Mouse (Mus musculus) small intestine, adult 2 months (tissue): Measurements from ENCODE around the gene Abca7.

Experiments used
- CTCF ChIP-seq: fragments of 200-500 bp; IDR thresholded peaks from 2 replicates; pipeline ENCODE4 v1.5.1; 2012; ENCODE audit warnings: low read depth, mild to moderate bottlenecking, control low read depth, inconsistent platforms, low read length, moderate library complexity, mixed read lengths; ENCODE audit not compliant: insufficient replicate concordance, insufficient read length; ENCODE audit errors: extremely low read depth
- POLR2A ChIP-seq: fragments of 200-500 bp; IDR thresholded peaks from 2 replicates; pipeline ENCODE4 v1.6.1; 2012; ENCODE audit warnings: low read depth, mild to moderate bottlenecking, control low read depth, inconsistent platforms, low read length, moderate library complexity

DNA sequence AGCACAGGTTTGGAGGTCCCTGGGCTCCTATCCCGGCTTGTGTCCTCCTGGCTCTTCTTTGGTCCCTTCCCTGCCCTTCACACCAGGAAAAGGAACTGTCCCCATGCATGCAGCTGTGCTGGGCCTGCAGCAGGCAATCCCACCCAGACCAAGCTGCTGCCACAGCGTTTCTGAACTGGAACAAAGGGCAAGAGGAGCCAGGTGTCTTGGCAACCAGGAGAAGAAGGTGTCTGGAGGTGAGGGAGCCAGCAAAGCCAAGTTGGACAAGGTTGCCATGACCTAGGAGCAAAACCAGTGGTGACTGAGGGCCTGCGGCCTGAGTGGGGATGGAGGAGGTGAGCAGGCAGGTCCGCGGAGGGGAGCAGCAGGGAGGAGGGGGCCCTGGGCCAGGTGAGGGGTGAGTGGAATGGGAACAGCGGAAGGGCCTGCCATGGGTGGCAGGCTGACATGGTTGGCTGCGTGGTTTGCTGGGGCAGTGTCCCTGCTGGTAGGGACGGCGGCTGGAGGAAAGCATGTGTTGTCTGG, 50.8 kb downstream of the Abca7 start, which contains the start of gene Gpx4:
- TF ChIP-seq CTCF, result no peak
- TF ChIP-seq POLR2A, result no peak
